Mouse (Mus musculus): ENCODE measurements around the gene Zzz3.
A peak's percentile ranks its signal among the peaks of the same experiment; 100 is the strongest.

Gene Zzz3

GRCm38 (mm10) chr3:152395350-152396277 lies at the start of gene Zzz3:
Gene Zzz3, plus strand, starts transcription at chr3:152395473.
- peak; percentile 32 for DNase-seq (ENCODE audit: low spot score)

GRCm38 (mm10) chr3:152345732-152346632 lies 49.3 kb upstream of the Zzz3 start, which contains the start of gene Usp33:
Gene Usp33, plus strand, starts transcription at chr3:152346478.
- DNase-seq (ENCODE audit: low spot score): peak; percentile 82

GRCm38 (mm10) chr3:152346633-152347141 lies 48.6 kb upstream of the Zzz3 start:
- no peak for DNase-seq (ENCODE audit: low spot score)

- no peak for DNase-seq (ENCODE audit: low spot score)
Measured at GRCm38 (mm10) chr3:152347227-152347626, 48.0 kb upstream of the Zzz3 start.

GRCm38 (mm10) chr3:152348011-152348830 lies 47.1 kb upstream of the Zzz3 start:
- DNase-seq (ENCODE audit: low spot score): no peak

- DNase-seq (ENCODE audit: low spot score): no peak
Measured at GRCm38 (mm10) chr3:152350431-152350830, 44.8 kb upstream of the Zzz3 start.

GRCm38 (mm10) chr3:152350966-152351365 lies 44.3 kb upstream of the Zzz3 start:
- no peak for DNase-seq (ENCODE audit: low spot score)

- DNase-seq (ENCODE audit: low spot score): no peak
Measured at GRCm38 (mm10) chr3:152352289-152352688, 43.0 kb upstream of the Zzz3 start.

- no peak for DNase-seq (ENCODE audit: low spot score)
Measured at GRCm38 (mm10) chr3:152353434-152354177, 41.7 kb upstream of the Zzz3 start.

GRCm38 (mm10) chr3:152355361-152355760 lies 39.9 kb upstream of the Zzz3 start:
- DNase-seq (ENCODE audit: low spot score): no peak

GRCm38 (mm10) chr3:152356751-152357150 lies 38.5 kb upstream of the Zzz3 start:
- no peak for DNase-seq (ENCODE audit: low spot score)

GRCm38 (mm10) chr3:152359151-152359550 lies 36.1 kb upstream of the Zzz3 start:
- DNase-seq (ENCODE audit: low spot score): no peak

GRCm38 (mm10) chr3:152364181-152364580 lies 31.1 kb upstream of the Zzz3 start:
- DNase-seq (ENCODE audit: low spot score): no peak

GRCm38 (mm10) chr3:152376063-152376462 lies 19.2 kb upstream of the Zzz3 start:
- no peak for DNase-seq (ENCODE audit: low spot score)

GRCm38 (mm10) chr3:152384106-152384505 lies 11.2 kb upstream of the Zzz3 start:
- DNase-seq (ENCODE audit: low spot score): no peak

- peak; percentile 95 for DNase-seq (ENCODE audit: low spot score)
Measured at GRCm38 (mm10) chr3:152396278-152396987, 1.2 kb downstream of the Zzz3 start.

- no peak for DNase-seq (ENCODE audit: low spot score)
Measured at GRCm38 (mm10) chr3:152396988-152397314, 1.7 kb downstream of the Zzz3 start.

- no peak for DNase-seq (ENCODE audit: low spot score)
Measured at GRCm38 (mm10) chr3:152397335-152397940, 2.2 kb downstream of the Zzz3 start.

- no peak for DNase-seq (ENCODE audit: low spot score)
Measured at GRCm38 (mm10) chr3:152400441-152400840, 5.2 kb downstream of the Zzz3 start.

GRCm38 (mm10) chr3:152400875-152401274 lies 5.6 kb downstream of the Zzz3 start:
- DNase-seq (ENCODE audit: low spot score): no peak

All from layer of hippocampus, adult 9-10 months (tissue).